Mouse (Mus musculus): ENCODE results near the gene Wnt1. TPM values are rescaled to one million over a fixed set of nuclear protein-coding genes. Genes with fewer than 3 reads are reported as not detected.
A peak's percentile ranks its signal among the peaks of the same experiment; 100 is the strongest.
"Not testable (repeated sequence)": the region's sequence is repeated elsewhere in the genome, so short reads cannot be mapped to it uniquely, and the experiment has no call there.

The Wnt1 gene
- not detected in 2 replicates for polyA plus RNA-seq (2016; fragmentation: Nextera tagmentation; extraction: Ambion mirVana)

DNA sequence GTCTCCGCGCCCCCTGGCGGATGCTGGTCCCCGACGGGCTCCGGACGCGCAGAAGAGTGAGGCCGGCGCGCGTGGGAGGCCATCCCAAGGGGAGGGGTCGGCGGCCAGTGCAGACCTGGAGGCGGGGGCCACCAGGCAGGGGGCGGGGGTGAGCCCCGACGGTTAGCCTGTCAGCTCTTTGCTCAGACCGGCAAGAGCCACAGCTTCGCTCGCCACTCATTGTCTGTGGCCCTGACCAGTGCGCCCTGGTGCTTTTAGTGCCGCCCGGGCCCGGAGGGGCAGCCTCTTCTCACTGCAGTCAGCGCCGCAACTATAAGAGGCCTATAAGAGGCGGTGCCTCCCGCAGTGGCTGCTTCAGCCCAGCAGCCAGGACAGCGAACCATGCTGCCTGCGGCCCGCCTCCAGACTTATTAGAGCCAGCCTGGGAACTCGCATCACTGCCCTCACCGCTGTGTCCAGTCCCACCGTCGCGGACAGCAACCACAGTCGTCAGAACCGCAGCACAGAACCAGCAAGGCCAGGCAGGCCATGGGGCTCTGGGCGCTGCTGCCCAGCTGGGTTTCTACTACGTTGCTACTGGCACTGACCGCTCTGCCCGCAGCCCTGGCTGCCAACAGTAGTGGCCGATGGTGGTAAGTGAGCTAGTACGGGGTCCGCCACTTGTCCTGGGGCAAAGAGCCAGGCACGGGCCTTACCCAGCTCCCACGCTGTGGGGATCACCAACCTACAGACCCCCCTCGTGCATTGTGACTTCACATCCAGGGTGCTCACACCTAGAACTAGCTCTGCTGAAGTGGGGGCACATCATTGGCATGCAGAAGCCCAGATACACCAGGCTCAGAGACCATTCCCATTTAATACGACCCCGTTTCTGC is at the start of gene Wnt1:
Wnt1 (plus strand) TSS at position 197 of the 875 bp plus-strand sequence.
- peaks cover 29% of the 10 kb centered on the region for H3K4me1 ChIP-seq

DNA sequence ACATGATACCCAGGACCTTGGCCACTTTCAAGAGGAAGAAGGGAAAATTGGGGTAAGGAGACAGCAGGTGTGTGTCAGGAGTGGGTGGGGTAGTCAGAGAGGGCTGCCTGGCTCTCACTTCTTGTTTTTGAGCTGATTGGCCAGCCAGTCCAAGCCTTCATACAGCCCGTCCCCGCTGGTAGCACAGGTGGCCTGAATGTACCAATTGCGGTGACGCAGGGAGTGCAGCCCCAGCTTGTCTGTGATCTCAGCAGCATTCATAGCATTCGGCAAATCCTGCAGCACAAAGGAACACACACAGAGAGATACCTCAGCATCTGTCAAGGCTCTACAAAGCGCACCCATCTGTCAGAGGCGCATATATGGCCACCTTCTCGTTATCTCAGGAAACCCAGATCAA is 49.4 kb upstream of the Wnt1 start:
- Histone ChIP-seq H3K27me3 (ENCODE audit: low read depth, poor library complexity, severe bottlenecking) (no peaks in the 10 kb centered on the region), H3K36me3 (peaks cover 94% of the 10 kb centered on the region), H3K4me3 (no peak overlapping the region), H3K4me1 (no peaks in the 10 kb centered on the region), H3K27ac (no peak overlapping the region), H3K9me3 (replicated peaks) (no peaks in the 10 kb centered on the region)
- 90% methylated on average over 8 of the region's 8 CpGs for WGBS
- no peak for DNase-seq (ENCODE audit: low spot score)

More for the DNA sequence above, at the start of gene Wnt1:
- Histone ChIP-seq H3K4me3 (peak within 1 kb of the TSS; percentile 18), H3K27ac (no peak within 1 kb of the TSS), H3K36me3 (no peaks in the 10 kb centered on the region), H3K27me3 (ENCODE audit: low read depth, poor library complexity, severe bottlenecking) (peaks cover 99% of the 10 kb centered on the region), H3K9me3 (replicated peaks) (no peaks in the 10 kb centered on the region)
- WGBS, result 4% methylated on average over 45 of the region's 51 CpGs
- peak; percentile 83 for DNase-seq (ENCODE audit: low spot score)

DNA sequence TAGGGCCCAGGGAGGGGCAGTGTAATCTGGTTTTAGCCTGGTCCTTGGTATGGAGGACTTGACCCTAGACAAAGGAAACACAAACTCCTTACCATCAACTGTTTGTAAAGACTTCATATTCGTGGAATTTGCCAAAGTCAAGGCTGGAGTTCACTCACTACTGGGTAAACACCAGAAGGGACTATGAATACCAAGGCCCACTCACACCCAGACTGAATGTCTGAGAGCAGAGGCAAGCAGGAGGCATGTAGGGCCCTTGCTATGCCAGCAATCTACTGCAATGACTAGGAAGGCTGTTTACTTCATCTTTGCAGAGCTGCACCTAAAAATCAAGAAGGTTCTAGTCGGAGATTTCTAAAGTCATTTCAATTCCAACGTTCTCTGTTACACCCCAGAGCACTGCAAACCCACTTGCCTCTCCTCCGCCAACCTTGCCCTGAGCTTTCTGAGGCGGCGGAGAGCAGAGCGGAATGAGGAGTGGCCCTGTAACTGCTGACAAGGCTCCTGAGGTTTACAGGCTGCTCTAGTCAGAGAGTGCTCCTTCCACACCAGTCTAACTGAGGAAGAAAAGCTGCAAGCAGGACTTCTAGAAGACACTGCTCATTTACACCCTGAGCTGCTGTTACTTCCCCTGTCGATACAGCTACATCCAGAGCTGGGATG is 46.8 kb upstream of the Wnt1 start:
- Histone ChIP-seq H3K9me3 (replicated peaks) (no peaks in the 10 kb centered on the region), H3K27ac (no peak overlapping the region), H3K27me3 (ENCODE audit: low read depth, poor library complexity, severe bottlenecking) (no peaks in the 10 kb centered on the region), H3K4me1 (no peaks in the 10 kb centered on the region), H3K4me3 (no peak overlapping the region), H3K36me3 (peaks cover 85% of the 10 kb centered on the region)
- no peak for DNase-seq (ENCODE audit: low spot score)
- WGBS, result 88% methylated on average over 8 of the region's 8 CpGs

DNA sequence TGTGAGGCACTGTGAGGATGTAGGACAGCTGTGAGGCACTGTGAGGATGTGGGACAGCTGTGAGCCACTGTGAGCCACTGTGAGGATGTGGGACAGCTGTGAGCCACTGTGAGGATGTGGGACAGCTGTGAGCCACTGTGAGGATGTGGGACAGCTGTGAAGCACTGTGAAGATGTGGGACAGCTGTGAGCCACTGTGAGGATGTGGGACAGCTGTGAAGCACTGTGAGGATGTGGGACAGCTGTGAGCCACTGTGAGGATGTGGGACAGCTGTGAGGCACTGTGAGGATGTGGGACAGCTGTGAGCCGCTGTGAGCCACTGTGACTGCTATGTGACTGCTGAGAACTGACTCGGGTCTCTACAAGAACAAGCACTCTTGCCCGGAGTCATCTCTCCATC is 45.8 kb upstream of the Wnt1 start:
- not testable (repeated sequence) for DNase-seq (ENCODE audit: low spot score); H3K27ac ChIP-seq; H3K4me3 ChIP-seq; H3K4me1 ChIP-seq; H3K9me3 ChIP-seq (replicated peaks); H3K27me3 ChIP-seq (ENCODE audit: low read depth, poor library complexity, severe bottlenecking)
- 87% methylated on average over 3 of the region's 3 CpGs for WGBS
- H3K36me3 ChIP-seq, result peaks cover 75% of the 10 kb centered on the region

DNA sequence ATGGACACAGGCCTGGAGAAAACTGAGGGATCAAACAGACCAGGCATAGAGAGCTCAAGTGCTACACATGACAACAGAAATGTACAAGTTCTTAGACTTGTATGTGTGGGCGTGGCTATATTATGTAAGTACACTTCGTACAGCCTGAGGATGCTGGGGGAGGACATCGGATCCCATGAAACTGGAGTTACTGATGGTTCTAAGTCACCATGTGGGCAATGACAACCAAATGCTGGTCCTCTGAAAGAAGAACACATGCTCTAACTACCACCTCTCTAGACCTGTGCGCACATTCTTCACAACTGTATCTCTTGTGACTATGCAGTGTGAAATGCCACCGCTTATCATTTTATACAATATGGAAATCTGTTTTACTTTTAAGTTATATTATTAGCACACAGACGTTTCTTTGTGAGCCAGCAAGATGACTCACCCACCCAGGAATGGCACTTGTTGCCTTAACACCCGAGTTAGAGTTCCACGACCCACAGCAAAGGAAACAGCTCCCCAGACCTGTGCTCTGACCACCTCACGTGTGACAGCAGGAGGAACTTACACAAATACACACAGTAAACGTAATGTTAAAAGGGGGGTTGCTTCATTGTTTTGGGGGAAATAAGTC is 43.2 kb upstream of the Wnt1 start:
- 93% methylated on average over 10 of the region's 10 CpGs for WGBS
- Histone ChIP-seq H3K27me3 (ENCODE audit: low read depth, poor library complexity, severe bottlenecking) (no peaks in the 10 kb centered on the region), H3K4me3 (no peak overlapping the region), H3K9me3 (replicated peaks) (no peaks in the 10 kb centered on the region), H3K4me1 (no peaks in the 10 kb centered on the region), H3K36me3 (peaks cover 68% of the 10 kb centered on the region), H3K27ac (no peak overlapping the region)
- no peak for DNase-seq (ENCODE audit: low spot score)

DNA sequence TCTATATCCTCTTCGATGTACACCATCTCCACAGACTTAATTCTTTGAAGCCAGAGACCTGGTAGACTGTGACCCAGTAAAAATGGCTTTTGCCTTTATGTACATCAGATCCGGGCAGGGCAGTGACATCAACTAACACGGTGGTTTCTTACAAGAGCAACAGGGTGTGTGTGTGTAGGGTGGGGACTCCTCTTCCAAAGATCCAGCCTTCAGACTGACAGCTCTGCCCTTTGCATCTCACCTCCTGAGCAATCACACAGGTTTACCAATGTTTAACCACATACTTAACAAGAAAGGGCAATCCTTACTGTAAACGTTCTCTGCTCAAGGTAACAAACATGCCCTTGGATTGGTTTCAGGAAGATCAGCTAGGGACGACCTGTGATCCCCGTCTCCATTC is 42.4 kb upstream of the Wnt1 start:
- Histone ChIP-seq H3K27me3 (ENCODE audit: low read depth, poor library complexity, severe bottlenecking) (no peaks in the 10 kb centered on the region), H3K27ac (no peak overlapping the region)
- WGBS, result 90% methylated on average over 6 of the region's 6 CpGs

DNA sequence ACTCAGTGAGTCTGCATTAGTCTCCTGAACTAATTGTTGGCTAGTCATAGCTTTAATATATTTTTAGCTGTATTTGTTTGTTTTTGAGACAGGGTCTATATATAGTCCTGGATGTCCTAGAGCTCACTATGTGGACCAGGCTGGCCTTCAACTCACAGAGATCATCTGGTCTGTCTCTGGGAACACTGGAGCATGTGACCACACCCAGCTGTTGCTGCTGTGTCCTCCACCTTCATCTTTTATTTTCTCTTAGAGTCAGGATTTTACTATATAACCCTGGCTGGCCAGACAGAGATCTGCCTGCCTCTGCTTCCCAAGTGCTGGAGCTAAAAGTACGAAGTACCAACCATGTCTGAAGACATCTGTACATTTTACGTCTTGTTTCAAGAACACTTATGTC is 40.6 kb upstream of the Wnt1 start:
- Histone ChIP-seq H3K27me3 (ENCODE audit: low read depth, poor library complexity, severe bottlenecking) (no peaks in the 10 kb centered on the region), H3K4me1 (no peaks in the 10 kb centered on the region), H3K27ac (no peak overlapping the region), H3K4me3 (no peak overlapping the region), H3K36me3 (peaks cover 50% of the 10 kb centered on the region), H3K9me3 (replicated peaks) (no peaks in the 10 kb centered on the region)
- WGBS, result 97% methylated on average over 2 of the region's 2 CpGs
- DNase-seq (ENCODE audit: low spot score), result no peak

More for the DNA sequence above, 42.4 kb upstream of the Wnt1 start:
- Histone ChIP-seq H3K4me3 (no peak overlapping the region), H3K4me1 (no peaks in the 10 kb centered on the region), H3K36me3 (peaks cover 60% of the 10 kb centered on the region), H3K9me3 (replicated peaks) (no peaks in the 10 kb centered on the region)
- no peak for DNase-seq (ENCODE audit: low spot score)

DNA sequence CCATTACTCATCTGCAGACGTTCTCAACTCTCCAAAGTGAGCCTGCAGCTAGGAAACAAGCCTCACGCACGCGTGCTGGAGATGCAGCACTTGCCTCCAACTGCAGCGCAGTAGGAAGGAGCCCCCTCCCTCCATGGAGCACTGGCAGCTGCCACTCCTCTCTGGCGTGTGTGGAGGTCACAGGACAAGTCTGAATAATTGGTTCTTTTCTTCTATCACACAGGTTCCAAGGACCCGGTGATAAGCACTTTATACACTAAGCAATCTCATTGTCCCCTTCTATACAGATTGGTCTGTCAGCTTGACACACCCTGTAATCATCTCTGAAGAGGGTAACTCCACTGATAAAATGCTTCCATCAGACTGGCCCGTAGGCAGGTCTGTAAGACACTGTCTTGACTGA is 36.6 kb upstream of the Wnt1 start:
- no peak overlapping the region for H3K27ac ChIP-seq
- H3K27me3 ChIP-seq (ENCODE audit: low read depth, poor library complexity, severe bottlenecking), result no peaks in the 10 kb centered on the region
- no peak overlapping the region for H3K4me3 ChIP-seq
- peaks cover 57% of the 10 kb centered on the region for H3K36me3 ChIP-seq
- DNase-seq (ENCODE audit: low spot score), result no peak
- no peaks in the 10 kb centered on the region for H3K9me3 ChIP-seq (replicated peaks)
- H3K4me1 ChIP-seq, result no peaks in the 10 kb centered on the region
- 80% methylated on average over 8 of the region's 8 CpGs for WGBS

DNA sequence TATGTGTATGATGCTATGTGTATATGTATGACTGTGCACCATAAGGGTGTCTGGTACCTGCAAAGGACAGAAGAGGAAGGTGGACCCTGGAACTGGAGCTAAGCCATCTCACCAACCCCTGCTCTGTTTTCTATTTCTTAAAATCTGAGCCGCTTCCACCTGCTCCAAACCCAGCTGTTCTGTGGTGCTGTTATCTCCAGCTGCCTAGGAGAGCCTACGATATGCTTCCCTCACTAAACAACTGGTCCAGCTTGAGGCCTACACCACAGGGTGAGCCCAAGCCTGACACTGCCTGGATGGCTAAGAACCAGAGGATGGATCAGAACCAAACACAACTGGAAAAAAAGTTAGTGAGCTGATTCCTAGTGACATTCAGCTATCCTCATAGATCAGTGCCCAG is 35.5 kb upstream of the Wnt1 start:
- H3K36me3 ChIP-seq, result peaks cover 67% of the 10 kb centered on the region
- WGBS, result 85% methylated on average over 2 of the region's 2 CpGs
- no peak overlapping the region for H3K27ac ChIP-seq

DNA sequence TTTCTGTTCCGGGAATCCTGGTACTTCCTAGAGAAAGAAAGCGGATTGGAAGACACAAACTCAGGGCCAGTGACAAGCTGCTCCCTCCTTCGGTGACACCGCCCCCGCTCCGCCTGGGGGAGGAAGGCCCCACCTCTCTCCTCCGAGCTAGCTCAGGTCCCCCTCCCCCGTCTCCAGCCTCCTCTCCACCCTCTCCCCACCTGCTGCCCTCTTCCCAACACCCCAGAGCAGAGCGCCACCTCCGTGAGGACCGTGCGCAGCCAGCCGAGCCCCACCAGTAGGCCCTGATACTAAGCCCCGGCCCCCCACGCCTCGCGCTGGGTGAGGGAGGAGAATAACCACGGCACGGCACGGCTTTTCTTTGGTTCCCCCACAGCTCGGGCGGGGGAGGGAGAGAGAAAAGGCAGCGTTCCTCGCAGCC is 27.4 kb upstream of the Wnt1 start:
- under 1% methylated on average over 24 of the region's 24 CpGs for WGBS
- peak; percentile 84 for DNase-seq (ENCODE audit: low spot score)
- peaks cover 41% of the 10 kb centered on the region for H3K36me3 ChIP-seq
- H3K27me3 ChIP-seq (ENCODE audit: low read depth, poor library complexity, severe bottlenecking), result peaks cover 26% of the 10 kb centered on the region
- H3K9me3 ChIP-seq (replicated peaks), result no peaks in the 10 kb centered on the region
- H3K4me3 ChIP-seq, result peak overlapping the region; percentile 95
- peak overlapping the region; percentile 96 for H3K27ac ChIP-seq
- H3K4me1 ChIP-seq, result peaks cover 31% of the 10 kb centered on the region

More for the DNA sequence above, 35.5 kb upstream of the Wnt1 start:
- H3K4me3 ChIP-seq, result no peak overlapping the region
- H3K27me3 ChIP-seq (ENCODE audit: low read depth, poor library complexity, severe bottlenecking), result no peaks in the 10 kb centered on the region
- no peak for DNase-seq (ENCODE audit: low spot score)
- no peaks in the 10 kb centered on the region for H3K9me3 ChIP-seq (replicated peaks)
- no peaks in the 10 kb centered on the region for H3K4me1 ChIP-seq

DNA sequence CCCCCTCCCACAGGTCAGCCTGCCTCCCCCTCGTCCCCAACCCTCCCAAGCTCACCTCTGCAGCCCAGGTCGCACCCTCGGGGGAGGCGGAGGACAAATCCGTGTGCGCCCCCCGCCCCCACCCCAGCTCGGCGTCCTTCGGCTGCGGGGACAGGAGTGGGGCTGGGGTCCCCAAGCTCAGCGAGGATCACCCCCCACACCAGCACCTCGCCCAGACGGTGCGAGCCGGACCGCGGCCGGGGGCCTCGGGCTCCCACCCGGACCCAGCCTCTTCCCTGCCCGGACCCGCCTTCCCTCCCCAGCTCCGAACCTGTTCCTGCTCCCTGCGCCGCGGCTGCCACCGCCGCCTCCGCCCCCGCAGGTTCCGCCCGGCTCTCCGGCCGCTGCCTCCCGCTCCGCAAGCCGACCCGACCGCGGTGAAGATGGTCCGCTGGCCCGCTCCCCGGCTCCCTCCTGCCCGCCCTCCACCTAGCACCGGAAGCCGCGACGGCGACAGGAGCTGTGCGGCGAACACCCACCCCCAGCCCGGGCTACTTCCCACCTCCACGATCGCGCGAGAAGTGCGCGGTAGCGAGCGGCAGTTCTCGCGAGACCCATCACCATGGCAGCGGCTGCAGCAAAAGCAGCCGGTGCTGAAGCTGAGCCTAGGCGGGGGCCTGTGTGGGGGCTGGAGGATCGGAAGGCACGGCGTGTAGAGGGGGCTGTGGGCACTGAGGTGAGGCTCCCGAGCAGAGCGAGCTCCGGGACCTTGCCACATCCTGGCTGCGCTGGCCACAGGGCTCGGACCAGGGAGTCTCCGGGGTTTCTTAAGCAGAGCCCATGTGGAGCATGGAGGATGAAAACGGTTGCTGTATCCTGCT is 26.8 kb upstream of the Wnt1 start, which contains the start of gene Arf3:
Arf3 (minus strand) TSS at position 545 of the 860 bp plus-strand sequence.
- DNase-seq (ENCODE audit: low spot score), result peak; percentile 98
- H3K36me3 ChIP-seq, result peaks cover 37% of the 10 kb centered on the region
- WGBS, result under 1% methylated on average over 76 of the region's 76 CpGs
- H3K9me3 ChIP-seq (replicated peaks), result no peaks in the 10 kb centered on the region
- peak within 1 kb of the TSS; percentile 95 for H3K4me3 ChIP-seq
- H3K4me1 ChIP-seq, result peaks cover 31% of the 10 kb centered on the region
- peaks cover 29% of the 10 kb centered on the region for H3K27me3 ChIP-seq (ENCODE audit: low read depth, poor library complexity, severe bottlenecking)
- peak within 1 kb of the TSS; percentile 96 for H3K27ac ChIP-seq

DNA sequence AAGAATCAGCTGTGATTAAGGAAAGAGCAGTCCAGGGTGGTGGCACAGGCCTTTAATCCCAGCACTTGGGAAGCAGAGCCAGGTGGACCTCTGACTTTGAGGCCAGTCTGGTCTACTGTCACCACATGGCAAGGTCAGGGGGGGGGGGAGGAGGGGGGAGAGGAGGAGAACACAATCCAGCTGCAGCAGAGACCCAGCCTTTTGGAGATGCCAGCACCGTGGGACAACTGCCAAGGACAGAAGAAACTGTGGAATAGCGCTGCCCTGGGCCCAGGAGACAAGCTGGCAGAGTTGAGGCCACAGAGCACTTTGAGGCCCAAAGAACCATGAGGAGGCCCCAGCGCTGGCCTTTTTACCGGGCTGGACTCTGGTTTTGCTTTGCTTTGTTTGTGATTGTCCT is 23.7 kb upstream of the Wnt1 start:
- H3K4me1 ChIP-seq, result peaks cover 31% of the 10 kb centered on the region
- 77% methylated on average over 4 of the region's 4 CpGs for WGBS
- no peak for DNase-seq (ENCODE audit: low spot score)
- H3K36me3 ChIP-seq, result peaks cover 7% of the 10 kb centered on the region; the same call in 1 of the 2 replicates
- no peak overlapping the region for H3K4me3 ChIP-seq
- no peak overlapping the region for H3K27ac ChIP-seq
- no peaks in the 10 kb centered on the region for H3K9me3 ChIP-seq (replicated peaks)
- peaks cover 59% of the 10 kb centered on the region for H3K27me3 ChIP-seq (ENCODE audit: low read depth, poor library complexity, severe bottlenecking)
